Mouse (Mus musculus): Measurements from ENCODE around the gene Tmem97.
"Not testable (repeated sequence)": the region's sequence is repeated elsewhere in the genome, so short reads cannot be mapped to it uniquely, and the experiment has no call there.

Gene Tmem97

DNA sequence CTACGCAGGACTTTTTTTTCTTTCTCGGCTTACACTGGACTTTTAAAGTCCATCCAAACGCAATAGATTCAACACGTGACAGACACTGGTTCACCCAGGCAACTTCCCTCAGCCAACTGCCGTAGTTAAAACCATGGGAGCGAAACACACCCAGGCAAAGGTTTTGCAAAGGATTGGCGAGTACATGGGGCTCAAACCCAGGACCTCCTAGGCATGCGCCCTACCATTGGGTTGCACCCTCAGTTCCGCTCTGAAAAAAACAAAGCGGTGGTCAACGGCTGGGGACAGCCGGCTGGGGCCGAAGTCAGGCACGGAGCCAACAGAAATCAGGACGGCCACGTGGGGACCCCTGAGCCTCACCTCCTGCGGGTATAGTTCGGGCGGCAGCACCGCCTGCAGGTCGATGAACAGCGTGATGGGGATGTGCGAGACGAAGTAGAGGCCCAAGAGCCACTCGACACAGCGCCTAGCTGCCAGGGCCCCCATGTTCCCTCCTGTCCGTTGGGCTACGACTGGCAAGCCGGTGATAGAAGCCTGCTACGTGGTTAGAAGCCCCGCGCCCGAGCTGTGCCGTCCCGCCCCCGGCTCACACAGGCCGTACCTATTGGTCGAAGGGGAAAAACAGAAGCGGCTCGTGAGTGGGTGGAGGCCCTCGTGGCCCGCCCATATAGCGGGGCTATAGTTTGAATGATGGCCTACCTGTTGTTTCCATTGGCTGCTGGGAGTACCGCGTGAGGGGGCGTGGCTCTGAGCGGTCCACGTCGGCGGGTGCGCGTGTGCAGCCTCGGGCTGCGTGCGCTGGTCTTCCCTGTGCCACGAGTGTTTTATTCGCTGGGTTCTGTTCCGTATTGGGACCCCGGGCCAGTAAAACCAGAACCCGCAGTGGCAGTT is at the start of gene Tmem97:
TSS of gene Tmem97 (minus strand) at position 610 of the 891 bp plus-strand sequence.
- DNase-seq = peak; percentile 95

DNA sequence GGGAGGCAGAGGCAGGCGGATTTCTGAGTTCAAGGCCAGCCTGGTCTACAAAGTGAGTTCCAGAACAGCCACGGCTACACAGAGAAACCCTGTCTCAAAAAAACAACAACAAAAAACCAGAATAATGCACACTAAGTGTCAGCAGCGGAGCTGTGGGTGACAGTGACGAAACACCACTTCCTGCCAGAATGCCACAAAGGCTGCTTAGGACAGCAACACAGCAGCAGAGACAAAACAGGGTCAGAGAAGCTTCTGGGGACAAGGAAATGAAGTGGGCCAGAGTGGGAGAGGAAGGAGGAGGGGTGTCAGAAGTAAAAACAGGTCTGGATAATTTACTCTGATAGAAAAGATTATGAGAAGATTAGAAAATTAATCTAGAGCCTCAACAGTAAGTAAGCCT is 49.5 kb upstream of the Tmem97 start:
- DNase-seq = peak; percentile 47

DNA sequence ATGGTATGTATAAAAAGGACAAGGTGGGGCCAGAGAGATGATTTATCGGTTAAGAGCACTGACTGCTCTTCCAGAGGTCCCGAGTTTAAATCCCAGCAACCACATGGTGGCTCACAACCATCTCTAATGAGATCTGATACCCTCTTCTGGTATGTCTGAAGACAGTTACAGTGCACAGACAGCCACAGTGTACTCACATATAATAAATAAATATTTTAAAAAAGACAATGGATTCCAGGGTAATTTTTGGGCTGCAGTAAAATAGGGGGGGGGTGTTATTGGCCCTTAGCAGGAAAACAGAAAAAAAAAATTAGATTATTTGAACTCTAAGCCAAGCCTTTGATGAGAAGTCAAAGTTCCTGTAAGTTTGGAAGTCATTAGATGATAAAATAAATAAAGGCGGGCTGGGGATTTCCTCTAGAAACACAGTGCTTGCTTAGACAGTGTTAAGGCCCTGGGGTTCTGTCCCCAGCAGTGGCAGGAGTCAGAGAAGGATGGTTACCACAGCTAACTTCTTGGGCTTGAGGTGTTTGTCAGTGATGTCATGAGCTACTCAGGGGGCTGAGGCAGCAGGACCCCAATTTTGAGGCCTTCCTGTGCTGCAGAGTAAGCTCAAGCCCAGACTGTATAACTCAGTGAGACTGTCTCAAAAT is 48.3 kb upstream of the Tmem97 start:
- no peak for DNase-seq

DNA sequence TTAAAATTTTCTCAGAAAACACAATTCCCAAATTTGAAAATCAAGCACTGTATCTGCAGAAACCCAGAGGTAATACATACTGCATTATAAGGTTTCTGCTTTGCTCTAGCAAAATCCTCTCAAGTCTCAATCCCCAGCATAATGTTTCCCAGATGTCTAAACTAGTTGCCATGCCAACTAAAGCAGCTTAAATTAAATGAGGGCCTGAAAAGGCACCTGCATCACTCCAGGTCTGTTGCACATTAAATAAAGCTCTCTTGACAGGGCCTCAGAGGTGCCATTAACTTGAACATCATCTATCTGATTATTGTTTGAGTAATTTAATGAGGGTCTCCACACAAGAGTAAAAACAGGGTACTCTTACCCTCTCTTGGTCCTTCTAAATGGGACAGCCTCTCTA is 46.2 kb upstream of the Tmem97 start:
- no peak for DNase-seq

DNA sequence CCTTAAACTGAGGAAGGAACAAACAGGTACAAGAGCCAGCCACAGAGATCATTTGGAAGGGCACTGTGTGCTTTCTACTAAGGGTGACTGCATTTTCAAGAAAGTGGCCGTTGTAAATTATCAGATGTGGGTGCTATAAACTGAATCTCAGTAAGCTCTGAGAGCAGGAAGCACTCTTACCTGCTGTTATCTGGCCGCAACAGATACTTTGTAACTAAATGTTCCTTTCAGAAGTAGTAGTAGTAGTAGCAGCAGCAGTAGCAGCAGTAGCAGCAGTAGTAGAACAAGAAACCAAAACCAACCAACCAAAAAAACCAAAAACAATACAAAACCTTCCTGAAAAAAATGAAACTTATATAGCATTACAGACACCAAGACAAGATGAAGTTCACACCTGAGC is 45.2 kb upstream of the Tmem97 start:
- no peak for DNase-seq

DNA sequence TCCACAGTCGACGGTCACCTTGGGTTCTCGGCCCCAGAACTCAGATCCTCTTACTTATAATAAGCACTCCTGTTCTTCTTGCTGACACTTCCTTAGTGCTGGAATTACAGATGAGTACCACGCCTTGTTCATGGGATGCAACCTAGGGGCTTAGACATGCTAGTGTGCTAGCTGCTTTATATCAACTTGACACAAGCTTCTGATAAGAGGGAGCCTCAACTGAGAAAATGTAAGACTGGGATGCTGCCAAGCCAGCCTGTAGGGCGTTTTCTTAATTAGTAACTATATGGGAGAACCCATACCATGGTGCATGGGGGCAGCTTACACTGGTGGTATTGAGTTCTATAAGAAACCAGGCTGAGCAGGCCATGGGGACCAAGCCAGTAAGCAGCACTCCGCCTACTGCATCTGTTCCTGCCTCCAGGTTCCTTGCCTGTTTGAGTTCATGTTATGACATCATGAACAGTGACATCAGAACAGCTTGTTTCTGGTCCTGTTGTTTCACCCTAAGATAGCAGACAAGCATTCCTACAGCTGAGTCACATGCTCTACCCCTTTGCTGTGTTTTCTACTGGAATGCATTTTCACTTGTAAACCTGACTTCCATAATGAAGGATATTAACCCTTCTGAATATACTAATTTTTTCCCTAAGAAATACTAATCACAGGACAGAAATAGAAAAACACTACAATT is 43.8 kb upstream of the Tmem97 start:
- DNase-seq = no peak

DNA sequence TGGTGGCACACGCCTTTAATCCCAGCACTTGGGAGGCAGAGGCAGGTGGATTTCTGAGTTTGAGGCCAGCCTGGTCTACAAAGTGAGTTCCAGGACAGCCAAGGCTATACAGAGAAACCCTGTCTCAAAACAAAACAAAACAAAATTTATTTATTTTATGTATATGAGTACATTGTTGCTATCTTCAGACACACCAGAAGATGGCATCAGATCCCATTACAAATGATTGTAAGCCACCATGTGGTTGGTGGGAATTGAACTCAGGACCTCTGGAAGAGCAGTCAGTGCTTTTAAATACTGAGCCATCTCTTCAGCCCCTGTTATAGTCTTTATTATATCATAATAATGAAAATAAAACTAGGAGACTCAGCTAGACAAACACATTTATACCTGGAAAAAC is 37.1 kb upstream of the Tmem97 start:
- not testable (repeated sequence) for DNase-seq

DNA sequence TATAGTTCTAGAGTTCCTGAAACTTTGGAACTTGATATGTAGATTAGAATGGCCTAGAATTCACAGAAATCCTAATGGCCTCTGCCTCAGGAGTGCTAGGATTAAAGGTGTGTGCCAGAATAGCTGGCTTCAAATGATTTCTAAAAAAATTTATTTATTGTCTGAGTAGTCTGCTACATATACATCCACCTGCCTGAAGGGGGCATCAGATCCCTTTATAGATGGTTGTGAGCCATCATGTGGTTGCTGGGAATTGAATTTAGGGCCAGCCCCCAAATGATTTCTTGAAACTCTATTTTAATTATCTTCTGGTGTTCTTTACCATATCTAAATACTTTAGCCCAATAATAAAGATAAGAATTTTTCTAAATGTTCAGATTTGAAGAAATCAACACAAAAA is 35.5 kb upstream of the Tmem97 start:
- DNase-seq = no peak

DNA sequence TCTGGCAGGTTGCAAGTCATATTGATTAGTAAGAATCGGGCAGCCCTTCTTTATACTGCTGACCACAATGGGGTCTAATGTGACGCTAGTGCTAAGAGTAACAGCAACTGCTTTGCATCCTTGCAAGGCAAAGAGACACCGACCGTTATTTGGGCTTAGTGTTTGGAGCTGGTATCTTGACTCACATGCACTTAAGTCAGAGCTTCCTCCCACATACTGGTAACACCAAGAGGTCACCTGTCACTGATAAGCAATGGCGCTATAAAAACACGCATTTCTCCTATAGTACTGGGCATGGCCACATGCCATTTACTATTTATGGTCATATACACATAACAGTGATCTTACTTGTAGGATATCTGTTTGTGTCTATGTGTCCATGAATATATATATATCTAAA is 32.3 kb upstream of the Tmem97 start:
- DNase-seq = no peak

DNA sequence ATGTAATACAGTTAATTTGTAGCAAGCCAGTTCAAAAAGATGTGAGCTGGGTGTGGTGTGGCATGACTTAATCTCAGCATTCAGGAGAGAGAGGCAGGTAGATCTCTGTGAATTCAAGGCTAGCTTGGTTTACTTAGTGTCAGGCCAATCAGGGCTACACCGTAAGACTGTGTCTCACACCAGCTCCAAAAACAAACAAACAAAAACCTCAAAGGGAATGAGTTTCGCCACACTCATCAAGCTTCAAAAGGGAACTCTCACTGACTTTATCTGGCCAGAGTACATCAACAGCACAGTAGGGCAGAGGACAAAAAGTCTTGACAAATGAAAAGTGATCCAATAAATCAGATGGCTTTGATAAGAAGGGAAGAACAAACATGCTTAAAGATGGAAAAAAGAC is 24.4 kb upstream of the Tmem97 start:
- no peak for DNase-seq

DNA sequence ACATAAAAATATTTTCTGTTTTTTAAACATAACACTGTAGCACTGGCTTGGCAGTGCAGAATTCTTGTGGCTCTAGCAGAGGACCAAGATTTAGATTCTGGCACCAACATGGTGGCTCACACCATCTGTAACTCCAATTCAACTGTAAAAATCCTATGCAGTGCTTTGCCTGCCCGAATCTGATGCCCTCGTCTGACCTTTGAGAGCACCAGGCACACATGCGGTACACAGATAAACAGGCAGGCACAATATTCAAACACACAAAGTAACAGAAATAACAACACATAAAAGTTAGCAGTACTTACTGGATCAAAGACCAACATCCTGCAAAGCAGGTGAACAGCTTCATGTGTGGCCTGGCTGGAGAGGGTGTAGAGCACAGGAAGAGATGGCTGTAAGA is 24.0 kb upstream of the Tmem97 start:
- DNase-seq = no peak

DNA sequence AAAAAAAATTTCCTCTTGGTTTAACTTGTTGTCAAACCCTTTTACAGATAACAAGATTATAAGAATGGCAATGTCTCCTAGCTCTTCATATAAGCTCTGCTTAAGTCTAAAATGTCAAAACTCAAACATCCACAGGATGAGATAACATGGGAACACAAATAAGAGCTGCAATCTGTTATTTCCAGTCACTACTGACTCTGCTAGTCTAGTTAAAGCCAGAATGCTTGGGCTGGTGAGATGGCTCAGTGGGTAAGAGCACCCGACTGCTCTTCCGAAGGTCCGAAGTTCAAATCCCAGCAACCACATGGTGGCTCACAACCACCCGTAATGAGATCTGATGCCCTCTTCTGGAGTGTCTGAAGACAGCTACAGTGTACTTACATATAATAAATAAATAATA is 23.5 kb upstream of the Tmem97 start:
- DNase-seq = not testable (repeated sequence)

DNA sequence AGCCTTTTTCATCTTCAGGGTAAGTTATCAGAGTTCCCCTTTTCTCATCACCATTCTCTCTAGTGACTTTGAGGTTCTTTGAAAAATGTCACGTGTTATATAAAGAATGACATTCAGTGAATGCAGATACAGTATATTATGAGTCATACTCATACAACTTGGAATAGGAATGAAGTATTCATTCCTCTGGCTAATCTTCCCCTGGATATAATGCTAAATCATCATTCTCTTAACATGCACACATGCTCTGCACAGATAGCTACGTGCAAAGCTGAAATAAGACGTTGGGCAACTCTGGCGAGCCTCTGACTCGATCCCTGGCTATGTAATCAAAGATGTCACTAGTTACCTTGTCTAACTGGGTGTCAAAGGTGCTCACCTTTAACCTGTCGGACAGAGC is 21.3 kb upstream of the Tmem97 start:
- DNase-seq = no peak

DNA sequence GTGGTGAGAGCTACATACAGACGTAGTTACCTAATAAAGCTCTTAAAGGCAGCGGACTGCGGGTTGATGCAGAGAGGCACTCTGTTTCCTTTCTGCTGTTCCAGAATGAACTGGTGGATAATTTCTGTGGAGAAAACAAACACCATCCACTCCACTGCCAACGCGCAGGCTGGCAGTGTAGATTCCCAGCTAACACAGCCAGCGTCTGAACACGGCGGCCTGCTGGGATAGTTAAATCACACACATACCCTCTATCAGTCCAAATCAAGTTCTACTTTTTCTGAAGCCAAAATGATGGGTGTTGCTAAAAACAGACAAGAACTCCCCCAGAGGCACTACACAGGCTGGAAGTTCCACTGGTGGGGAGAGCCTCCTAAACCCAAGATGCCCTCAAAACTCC is 20.9 kb upstream of the Tmem97 start:
- no peak for DNase-seq

DNA sequence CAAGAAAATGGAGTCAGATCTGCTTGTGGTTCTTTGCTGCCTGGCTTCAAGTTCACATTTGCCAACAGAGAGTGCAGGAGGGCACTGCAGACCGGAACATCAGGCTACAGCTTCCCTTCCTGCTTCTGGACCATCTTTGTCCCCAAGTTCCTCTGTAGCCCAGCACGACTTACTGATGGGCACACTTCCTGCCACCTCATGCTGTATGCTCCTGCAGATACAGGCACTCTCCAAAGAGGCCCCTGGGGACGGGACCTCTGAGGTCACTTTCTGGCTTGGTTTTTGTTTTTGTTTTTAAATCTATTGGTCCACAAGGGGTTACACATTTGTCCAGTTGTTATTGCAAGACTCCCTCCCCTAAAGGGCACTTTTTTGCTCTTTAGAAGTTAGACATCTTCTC is 19.2 kb upstream of the Tmem97 start:
- DNase-seq = no peak

DNA sequence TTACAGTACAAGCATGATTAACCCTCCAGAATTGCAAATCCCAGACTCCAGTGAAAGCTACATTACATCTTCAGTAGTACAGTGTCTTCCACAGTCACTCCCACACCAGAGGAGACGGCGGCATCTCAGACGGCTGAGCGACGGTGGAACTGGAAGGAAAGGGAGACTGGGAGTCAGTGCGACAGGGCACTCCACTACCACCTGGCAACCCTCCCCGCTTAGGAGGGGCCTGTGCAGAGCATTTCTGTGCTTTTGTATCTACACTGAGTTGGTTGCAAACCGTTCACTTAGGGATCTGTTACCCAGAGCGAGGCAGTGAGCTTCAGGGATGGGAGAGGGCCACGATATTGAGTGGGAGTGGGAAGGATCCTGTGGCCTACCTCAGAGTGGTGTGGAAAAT is 18.2 kb upstream of the Tmem97 start:
- DNase-seq = no peak

DNA sequence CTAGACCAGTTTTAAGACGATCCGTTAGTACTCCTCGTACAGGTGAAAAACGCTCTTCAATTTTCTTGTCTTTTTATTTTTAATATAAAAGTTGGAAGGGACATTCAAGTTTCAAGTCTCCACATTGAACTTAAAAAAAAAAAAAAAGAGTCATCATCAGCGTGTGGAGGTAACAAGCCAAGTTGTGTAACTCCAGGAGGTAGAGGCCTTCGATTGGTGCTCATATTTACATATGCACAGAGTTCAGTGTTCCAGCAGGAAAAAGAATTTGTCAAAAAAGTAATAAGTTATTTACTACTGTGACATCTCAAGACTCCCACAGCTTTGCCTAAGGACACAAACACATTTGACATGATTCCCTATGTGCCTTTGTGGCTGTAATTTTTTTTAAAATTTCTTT is 17.0 kb upstream of the Tmem97 start:
- DNase-seq = no peak

DNA sequence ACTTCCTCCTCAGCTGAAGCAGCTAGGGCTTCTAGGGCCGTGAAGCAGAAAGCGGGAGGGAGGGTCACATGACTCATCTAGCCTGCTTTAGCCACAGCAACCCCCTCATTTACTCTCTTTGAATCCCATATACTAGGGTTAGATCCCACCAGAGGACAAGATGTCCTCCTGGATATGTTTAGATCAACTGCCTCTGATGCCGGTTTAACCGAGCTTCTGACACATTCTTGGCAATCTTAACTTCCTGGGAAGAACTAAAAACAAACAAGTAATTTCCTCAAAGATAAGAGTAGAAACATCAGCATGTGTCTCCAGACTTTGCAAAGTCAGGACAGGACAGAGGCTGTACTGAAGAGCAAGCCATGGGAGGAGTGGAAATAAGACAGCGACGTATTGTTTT is 16.2 kb upstream of the Tmem97 start:
- peak; percentile 51 for DNase-seq

DNA sequence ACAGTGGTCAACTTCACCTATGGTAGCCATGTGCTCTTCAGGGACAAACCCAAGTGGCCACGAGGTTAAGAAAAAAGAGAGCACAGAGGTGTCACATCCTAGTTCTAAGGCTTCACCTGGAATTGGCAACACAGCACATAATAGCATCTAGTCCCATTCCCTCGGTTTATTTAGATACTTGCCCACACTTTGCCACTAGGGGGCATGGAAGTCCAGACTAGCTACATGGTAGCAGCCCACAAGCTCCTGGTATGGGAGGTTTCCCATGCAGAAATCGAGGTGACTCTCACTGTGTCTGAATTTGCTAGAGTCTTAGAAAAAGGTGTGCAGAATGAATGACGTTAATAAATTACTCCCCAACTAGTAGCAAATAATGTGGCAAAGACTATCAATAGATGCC is 9.9 kb upstream of the Tmem97 start:
- DNase-seq = peak; percentile 89

DNA sequence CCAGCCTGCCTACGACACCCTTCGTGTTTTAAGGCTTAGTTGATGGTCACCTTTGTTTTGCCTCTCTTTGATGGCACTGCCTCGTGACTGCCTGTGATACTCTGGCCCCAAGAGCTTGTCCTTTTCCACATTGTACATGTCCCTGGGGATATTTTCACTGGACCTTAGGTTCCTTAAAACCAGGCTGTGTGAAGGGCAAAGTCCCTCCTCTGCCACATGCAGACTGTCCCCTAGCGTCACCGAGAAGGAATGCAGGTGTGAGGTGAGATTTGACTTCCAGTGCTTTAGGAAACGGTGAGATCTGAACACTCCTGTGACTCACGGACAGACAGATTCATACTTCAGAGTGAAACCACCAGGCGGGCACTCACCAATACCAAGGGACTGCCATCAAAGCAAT is 6.7 kb upstream of the Tmem97 start:
- no peak for DNase-seq

DNA sequence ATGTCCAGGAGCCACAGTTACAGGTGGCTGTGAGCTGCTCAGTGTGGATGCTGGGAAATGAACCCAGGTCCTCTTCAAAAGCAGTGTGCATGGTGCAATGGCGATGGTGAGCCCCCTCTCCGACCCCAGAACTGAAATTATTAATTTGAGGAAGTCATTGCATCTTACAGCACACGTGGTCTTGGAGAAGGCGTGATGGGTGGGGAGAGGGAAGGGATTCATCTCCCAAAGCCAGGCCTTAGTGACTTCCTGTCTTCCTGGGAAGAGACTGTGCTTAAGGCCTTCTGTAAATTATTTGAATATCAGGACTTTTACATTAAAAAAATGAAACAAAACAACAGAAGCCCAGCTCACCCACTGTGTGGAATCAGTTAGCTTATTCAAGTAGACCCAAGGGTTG is 5.5 kb upstream of the Tmem97 start:
- DNase-seq = no peak

DNA sequence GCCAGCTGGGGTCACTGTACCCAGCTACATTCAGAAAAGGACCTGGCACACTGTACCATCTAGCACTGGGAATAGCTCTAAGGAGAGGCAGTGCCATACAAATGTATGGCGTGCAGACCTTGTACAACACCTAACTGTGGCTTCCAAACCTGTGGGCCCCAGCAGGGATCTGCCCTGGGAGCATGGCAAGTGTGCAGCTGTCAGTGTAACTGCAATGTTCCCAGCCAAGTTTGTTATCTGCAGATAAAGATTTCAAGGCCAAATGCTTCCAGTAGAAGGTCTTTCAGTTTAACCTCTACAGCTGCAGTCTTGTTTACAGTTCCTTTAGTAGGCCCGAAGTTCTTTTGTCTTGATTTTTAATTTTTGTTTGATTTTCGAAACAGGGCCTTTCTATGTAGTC is 5.0 kb upstream of the Tmem97 start:
- DNase-seq = no peak

DNA sequence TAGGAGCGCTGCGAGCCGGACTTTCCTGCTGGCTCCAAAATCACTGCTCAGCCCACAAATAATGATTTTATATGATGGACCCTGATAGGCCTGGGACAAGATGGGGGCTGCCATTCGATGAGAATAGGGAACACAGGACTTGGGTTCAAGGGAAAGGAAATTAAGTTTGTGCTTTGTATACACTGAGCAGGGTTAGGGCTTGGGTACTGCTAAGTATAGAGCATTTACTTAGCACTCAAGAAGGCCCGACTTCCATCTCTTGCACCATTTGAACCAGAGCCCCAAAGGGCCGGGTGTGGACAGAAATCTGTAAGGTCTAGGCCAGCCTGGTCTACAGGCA is 452 bp upstream of the Tmem97 start:
- DNase-seq = no peak

DNA sequence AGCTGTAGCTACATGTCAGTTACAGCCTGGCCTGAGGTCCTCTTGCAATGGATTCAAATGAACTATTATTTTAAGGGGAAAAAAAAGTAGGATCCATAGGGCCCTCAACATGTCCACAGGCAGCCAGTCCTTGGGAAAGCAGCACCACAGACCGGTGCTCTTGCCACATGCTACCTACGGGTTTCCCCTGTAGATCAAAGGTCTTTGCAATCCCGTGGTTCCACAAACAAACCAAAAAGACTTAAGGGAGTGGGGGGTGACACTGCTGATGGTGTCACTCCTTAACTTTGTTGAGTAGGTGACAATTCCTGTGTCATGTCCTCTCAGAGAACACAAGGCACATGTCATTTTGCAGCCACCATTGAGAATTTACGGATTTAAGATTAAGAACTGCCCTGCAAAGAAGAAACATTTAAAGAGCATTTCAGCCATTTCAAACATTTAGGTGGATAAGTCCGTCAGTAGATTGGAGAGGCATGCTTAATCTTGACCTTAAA is 1.0 kb downstream of the Tmem97 start:
- no peak for DNase-seq

All from lung, postnatal 14 days (tissue).